Mouse (Mus musculus) myocyte (in vitro differentiated cells): ENCODE measurements around the gene Flnc.

Source experiments
- MAX ChIP-seq: IDR thresholded peaks from one replicate; pipeline ENCODE4 v1.6.1; 2011; ENCODE audit warnings: low read depth, mild to moderate bottlenecking, control low read depth
- MYOD1 ChIP-seq, 3 experiments: IDR thresholded peaks; one replicate each; pipeline ENCODE4 v1.6.1; 2011; ENCODE audit warnings: control low read depth in 2 of 3, low read depth in 2 of 3, mild to moderate bottlenecking in 2 of 3, moderate library complexity in 1 of 3; ENCODE audit not compliant: insufficient read length in 2 of 3, control insufficient read depth in 1 of 3
- MYOG ChIP-seq, 3 experiments: IDR thresholded peaks; one replicate each; pipeline ENCODE4 v1.6.1; 2011; ENCODE audit warnings: control low read depth in 2 of 3, low read depth in 2 of 3, mild to moderate bottlenecking in 2 of 3; ENCODE audit not compliant: insufficient read length in 2 of 3, control insufficient read depth in 1 of 3, insufficient read depth in 1 of 3
- POLR2A ChIP-seq: IDR thresholded peaks from one replicate; pipeline ENCODE4 v1.6.1; 2011; ENCODE audit warnings: low read depth, mild to moderate bottlenecking, control low read depth, moderate library complexity; ENCODE audit not compliant: insufficient read length
- POLR2AphosphoS2 ChIP-seq: IDR thresholded peaks from one replicate; pipeline ENCODE4 v1.6.1; 2011; ENCODE audit warnings: low read depth, control low read depth; ENCODE audit not compliant: insufficient read length
- REST ChIP-seq: IDR thresholded peaks from one replicate; pipeline ENCODE4 v1.6.1; 2011; ENCODE audit warnings: mild to moderate bottlenecking, control low read depth, moderate library complexity; ENCODE audit not compliant: insufficient read depth, insufficient read length
- SRF ChIP-seq: IDR thresholded peaks from one replicate; pipeline ENCODE4 v1.6.1; 2011; ENCODE audit warnings: low read depth; ENCODE audit not compliant: control insufficient read depth, insufficient read length
- TCF12 ChIP-seq: IDR thresholded peaks from one replicate; pipeline ENCODE4 v1.6.1; 2011; ENCODE audit warnings: mild to moderate bottlenecking, control low read depth; ENCODE audit not compliant: poor library complexity, insufficient read depth, severe bottlenecking
- USF1 ChIP-seq: IDR thresholded peaks from one replicate; pipeline ENCODE4 v1.6.1; 2011; ENCODE audit warnings: low read depth, mild to moderate bottlenecking, control low read depth, moderate library complexity

GRCm38 (mm10) chr6:29402693-29403342 lies 30.2 kb upstream of the Flnc start:
- TF ChIP-seq TCF12 (no peak), POLR2A (no peak), POLR2AphosphoS2 (no peak), MYOD1 (IDR thresholded peaks at IDR 0.05; ENCODE audit: control insufficient read depth in 1 of 3, insufficient read length in 2 of 3, low read depth in 2 of 3) (no peak), USF1 (no peak), MAX (no peak), SRF (no peak), REST (no peak), MYOG (IDR thresholded peaks at IDR 0.05; ENCODE audit: control insufficient read depth in 1 of 3, insufficient read depth in 1 of 3, insufficient read length in 2 of 3, low read depth in 2 of 3) (no peak)
